Mouse (Mus musculus): ENCODE results near the gene Creb5. TPM values are rescaled to one million over a fixed set of nuclear protein-coding genes. Genes with fewer than 3 reads are reported as not detected.

The Creb5 gene
- polyA plus RNA-seq, 1 experiment = 1.5 TPM

DNA sequence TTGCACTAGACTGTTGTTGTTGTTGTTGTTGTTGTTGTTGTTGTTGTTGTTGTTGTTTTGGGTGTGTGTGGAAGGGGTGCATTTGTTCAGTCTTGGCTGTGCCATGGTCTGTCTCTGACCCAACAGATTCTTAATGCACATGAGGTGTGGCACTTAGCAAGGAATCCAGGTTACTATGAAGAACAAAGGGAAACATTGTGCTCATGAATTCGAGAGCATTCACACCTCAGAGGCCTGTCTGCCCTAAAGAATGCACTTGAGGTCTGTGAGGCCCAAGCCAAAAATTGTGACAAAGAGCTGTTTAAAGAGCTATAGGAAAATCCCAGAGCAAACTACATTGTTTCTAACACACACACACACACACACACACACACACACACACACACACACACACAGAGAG lies 377.7 kb downstream of the Creb5 start:
- no peaks in the 10 kb centered on the region for H3K79me3 ChIP-seq (ENCODE audit: low read depth)
- TF ChIP-seq CEBPB (IDR thresholded peaks at IDR 0.05; ENCODE audit: low read depth) = no peak
- TF ChIP-seq FOSL1 (IDR thresholded peaks at IDR 0.05; ENCODE audit: insufficient read depth, low read length, poor library complexity, severe bottlenecking) = no peak
- no peak for TF ChIP-seq USF1 (IDR thresholded peaks at IDR 0.05; ENCODE audit: low read depth)
- no peak for TF ChIP-seq MYOG (IDR thresholded peaks at IDR 0.05; ENCODE audit: control insufficient read depth, extremely low read depth, insufficient read length)
- no peak for TF ChIP-seq MYOD1 (IDR thresholded peaks at IDR 0.05; ENCODE audit: control insufficient read depth, insufficient read length, low read depth)
- TF ChIP-seq CTCF (IDR thresholded peaks at IDR 0.05; ENCODE audit: control insufficient read depth, insufficient read depth, insufficient read length) = no peak
- TF ChIP-seq MAX (IDR thresholded peaks at IDR 0.05) = no peak
- H3K79me2 ChIP-seq (ENCODE audit: control insufficient read depth, insufficient read depth) = no peaks in the 10 kb centered on the region
- no peak overlapping the region for H3K4me3 ChIP-seq (ENCODE audit: insufficient read depth, poor library complexity, severe bottlenecking)
- H3ac ChIP-seq (ENCODE audit: control insufficient read depth, insufficient read length, low read depth) = no peak overlapping the region
- H3K36me3 ChIP-seq (ENCODE audit: control insufficient read depth, insufficient read depth) = no peaks in the 10 kb centered on the region
- no peaks in the 10 kb centered on the region for H3K27me3 ChIP-seq (ENCODE audit: control insufficient read depth, insufficient read depth, insufficient read length)

DNA sequence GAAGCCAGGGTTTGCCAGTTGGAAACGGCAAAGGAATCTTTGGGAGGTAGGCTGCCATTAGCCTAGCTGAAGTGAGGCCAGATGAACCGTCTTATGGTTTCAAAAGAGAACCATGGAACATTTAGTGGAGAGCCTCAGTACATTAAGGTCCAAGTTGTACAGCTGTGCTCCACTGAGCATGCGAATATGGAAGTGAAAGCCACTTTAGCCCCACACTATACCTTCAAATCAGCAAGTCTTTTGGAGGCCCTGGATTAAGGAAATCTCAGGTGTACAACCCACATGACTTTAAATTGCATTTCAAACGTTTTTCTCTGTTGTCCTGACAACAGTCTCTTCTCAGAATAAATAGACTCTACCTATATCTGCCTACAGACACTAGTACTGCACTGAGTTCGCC lies 379.4 kb downstream of the Creb5 start:
- Histone ChIP-seq H3K79me3 (ENCODE audit: low read depth) (no peaks in the 10 kb centered on the region), H3K79me2 (ENCODE audit: control insufficient read depth, insufficient read depth) (no peaks in the 10 kb centered on the region)
- TF ChIP-seq MAX (IDR thresholded peaks at IDR 0.05) (no peak), CTCF (IDR thresholded peaks at IDR 0.05; ENCODE audit: control insufficient read depth, insufficient read depth, insufficient read length) (no peak), MYOG (IDR thresholded peaks at IDR 0.05; ENCODE audit: control insufficient read depth, extremely low read depth, insufficient read length) (no peak), FOSL1 (IDR thresholded peaks at IDR 0.05; ENCODE audit: insufficient read depth, low read length, poor library complexity, severe bottlenecking) (no peak), USF1 (IDR thresholded peaks at IDR 0.05; ENCODE audit: low read depth) (no peak), CEBPB (IDR thresholded peaks at IDR 0.05; ENCODE audit: low read depth) (no peak), MYOD1 (IDR thresholded peaks at IDR 0.05; ENCODE audit: control insufficient read depth, insufficient read length, low read depth) (no peak)

GRCm38 (mm10) chr6:53678307-53678706 lies 391.2 kb downstream of the Creb5 start:
- H3K4me3 ChIP-seq (ENCODE audit: insufficient read depth, poor library complexity, severe bottlenecking) = no peak overlapping the region
- H3K79me2 ChIP-seq (ENCODE audit: control insufficient read depth, insufficient read depth) = no peaks in the 10 kb centered on the region
- H3K27me3 ChIP-seq (ENCODE audit: control insufficient read depth, insufficient read depth, insufficient read length) = no peaks in the 10 kb centered on the region
- H3K79me3 ChIP-seq (ENCODE audit: low read depth) = no peaks in the 10 kb centered on the region
- no peak overlapping the region for H3ac ChIP-seq (ENCODE audit: control insufficient read depth, insufficient read length, low read depth)
- no peak for TF ChIP-seq FOSL1 (IDR thresholded peaks at IDR 0.05; ENCODE audit: insufficient read depth, low read length, poor library complexity, severe bottlenecking)
- no peak for TF ChIP-seq CEBPB (IDR thresholded peaks at IDR 0.05; ENCODE audit: low read depth)
- TF ChIP-seq USF1 (IDR thresholded peaks at IDR 0.05; ENCODE audit: low read depth) = no peak
- no peak for TF ChIP-seq MYOG (IDR thresholded peaks at IDR 0.05; ENCODE audit: control insufficient read depth, extremely low read depth, insufficient read length)
- no peak for TF ChIP-seq CTCF (IDR thresholded peaks at IDR 0.05; ENCODE audit: control insufficient read depth, insufficient read depth, insufficient read length)
- TF ChIP-seq MAX (IDR thresholded peaks at IDR 0.05) = no peak
- no peak for TF ChIP-seq MYOD1 (IDR thresholded peaks at IDR 0.05; ENCODE audit: control insufficient read depth, insufficient read length, low read depth)
- H3K36me3 ChIP-seq (ENCODE audit: control insufficient read depth, insufficient read depth) = no peaks in the 10 kb centered on the region

More for the DNA sequence above, 379.4 kb downstream of the Creb5 start:
- Histone ChIP-seq H3K36me3 (ENCODE audit: control insufficient read depth, insufficient read depth) (no peaks in the 10 kb centered on the region), H3K4me3 (ENCODE audit: insufficient read depth, poor library complexity, severe bottlenecking) (no peak overlapping the region), H3ac (ENCODE audit: control insufficient read depth, insufficient read length, low read depth) (no peak overlapping the region), H3K27me3 (ENCODE audit: control insufficient read depth, insufficient read depth, insufficient read length) (no peaks in the 10 kb centered on the region)

GRCm38 (mm10) chr6:53680046-53680445 lies 393.0 kb downstream of the Creb5 start:
- TF ChIP-seq FOSL1 (IDR thresholded peaks at IDR 0.05; ENCODE audit: insufficient read depth, low read length, poor library complexity, severe bottlenecking) (no peak), MYOG (IDR thresholded peaks at IDR 0.05; ENCODE audit: control insufficient read depth, extremely low read depth, insufficient read length) (no peak), USF1 (IDR thresholded peaks at IDR 0.05; ENCODE audit: low read depth) (no peak), MAX (IDR thresholded peaks at IDR 0.05) (no peak), CEBPB (IDR thresholded peaks at IDR 0.05; ENCODE audit: low read depth) (no peak), MYOD1 (IDR thresholded peaks at IDR 0.05; ENCODE audit: control insufficient read depth, insufficient read length, low read depth) (no peak), CTCF (IDR thresholded peaks at IDR 0.05; ENCODE audit: control insufficient read depth, insufficient read depth, insufficient read length) (no peak)
- Histone ChIP-seq H3ac (ENCODE audit: control insufficient read depth, insufficient read length, low read depth) (no peak overlapping the region), H3K79me3 (ENCODE audit: low read depth) (no peaks in the 10 kb centered on the region), H3K27me3 (ENCODE audit: control insufficient read depth, insufficient read depth, insufficient read length) (no peaks in the 10 kb centered on the region), H3K36me3 (ENCODE audit: control insufficient read depth, insufficient read depth) (no peaks in the 10 kb centered on the region), H3K4me3 (ENCODE audit: insufficient read depth, poor library complexity, severe bottlenecking) (no peak overlapping the region), H3K79me2 (ENCODE audit: control insufficient read depth, insufficient read depth) (no peaks in the 10 kb centered on the region)

GRCm38 (mm10) chr6:53684416-53684815 lies 397.3 kb downstream of the Creb5 start:
- Histone ChIP-seq H3ac (ENCODE audit: control insufficient read depth, insufficient read length, low read depth) (no peak overlapping the region), H3K79me3 (ENCODE audit: low read depth) (no peaks in the 10 kb centered on the region), H3K36me3 (ENCODE audit: control insufficient read depth, insufficient read depth) (no peaks in the 10 kb centered on the region), H3K4me3 (ENCODE audit: insufficient read depth, poor library complexity, severe bottlenecking) (no peak overlapping the region), H3K27me3 (ENCODE audit: control insufficient read depth, insufficient read depth, insufficient read length) (no peaks in the 10 kb centered on the region), H3K79me2 (ENCODE audit: control insufficient read depth, insufficient read depth) (no peaks in the 10 kb centered on the region)
- TF ChIP-seq MYOD1 (IDR thresholded peaks at IDR 0.05; ENCODE audit: control insufficient read depth, insufficient read length, low read depth) = no peak
- no peak for TF ChIP-seq FOSL1 (IDR thresholded peaks at IDR 0.05; ENCODE audit: insufficient read depth, low read length, poor library complexity, severe bottlenecking)
- no peak for TF ChIP-seq CEBPB (IDR thresholded peaks at IDR 0.05; ENCODE audit: low read depth)
- no peak for TF ChIP-seq USF1 (IDR thresholded peaks at IDR 0.05; ENCODE audit: low read depth)
- no peak for TF ChIP-seq CTCF (IDR thresholded peaks at IDR 0.05; ENCODE audit: control insufficient read depth, insufficient read depth, insufficient read length)
- TF ChIP-seq MYOG (IDR thresholded peaks at IDR 0.05; ENCODE audit: control insufficient read depth, extremely low read depth, insufficient read length) = no peak
- no peak for TF ChIP-seq MAX (IDR thresholded peaks at IDR 0.05)

- H3K4me3 ChIP-seq (ENCODE audit: insufficient read depth, poor library complexity, severe bottlenecking) = no peak overlapping the region
- no peaks in the 10 kb centered on the region for H3K79me3 ChIP-seq (ENCODE audit: low read depth)
- H3K36me3 ChIP-seq (ENCODE audit: control insufficient read depth, insufficient read depth) = no peaks in the 10 kb centered on the region
- no peaks in the 10 kb centered on the region for H3K79me2 ChIP-seq (ENCODE audit: control insufficient read depth, insufficient read depth)
- TF ChIP-seq MYOG (IDR thresholded peaks at IDR 0.05; ENCODE audit: control insufficient read depth, extremely low read depth, insufficient read length) (no peak), USF1 (IDR thresholded peaks at IDR 0.05; ENCODE audit: low read depth) (no peak), MYOD1 (IDR thresholded peaks at IDR 0.05; ENCODE audit: control insufficient read depth, insufficient read length, low read depth) (no peak), FOSL1 (IDR thresholded peaks at IDR 0.05; ENCODE audit: insufficient read depth, low read length, poor library complexity, severe bottlenecking) (no peak), CEBPB (IDR thresholded peaks at IDR 0.05; ENCODE audit: low read depth) (no peak), CTCF (IDR thresholded peaks at IDR 0.05; ENCODE audit: control insufficient read depth, insufficient read depth, insufficient read length) (no peak), MAX (IDR thresholded peaks at IDR 0.05) (no peak)
- no peak overlapping the region for H3ac ChIP-seq (ENCODE audit: control insufficient read depth, insufficient read length, low read depth)
- H3K27me3 ChIP-seq (ENCODE audit: control insufficient read depth, insufficient read depth, insufficient read length) = no peaks in the 10 kb centered on the region
Measured at GRCm38 (mm10) chr6:53685323-53685722, 398.3 kb downstream of the Creb5 start.
